Mouse (Mus musculus): ENCODE data around the gene Cirbp. TPM values are rescaled to one million over a fixed set of nuclear protein-coding genes. Genes with fewer than 3 reads are reported as not detected.

Gene Cirbp
- polyA plus RNA-seq (2014; fragmentation: Illumina TruSeq; extraction: RNeasy Lipid Tissue Mini Kit (QIAGEN cat#74804); ENCODE audit: low read depth, low replicate concordance), result 23.0 TPM

GRCm38 (mm10) chr10:80165392-80166128 lies at the start of gene Cirbp:
Gene Cirbp (plus strand): TSS chr10:80165985.

GRCm38 (mm10) chr10:80138553-80139438 lies 27.0 kb upstream of the Cirbp start, which contains the start of gene Atp5d:
Gene Atp5d (plus strand): TSS chr10:80138632.

GRCm38 (mm10) chr10:80140666-80141035 lies 25.1 kb upstream of the Cirbp start, which contains the start of gene Cbarp:
Gene Cbarp (minus strand): TSS chr10:80140835.

GRCm38 (mm10) chr10:80147719-80148601 lies 17.8 kb upstream of the Cirbp start, which contains the start of gene Midn:
Gene Midn (plus strand): TSS chr10:80148272.

GRCm38 (mm10) chr10:80172527-80173292 lies 6.9 kb downstream of the Cirbp start, which contains the start of gene 1600002K03Rik:
Gene 1600002K03Rik (plus strand): TSS chr10:80172944.

GRCm38 (mm10) chr10:80179068-80180051 lies 13.6 kb downstream of the Cirbp start, which contains the start of gene Efna2:
Gene Efna2 (plus strand): TSS chr10:80179482.

Other genes with a start within 250 kb of the Cirbp start
- 0.35 TPM for gene Kiss1r, start 249.0 kb upstream of the Cirbp start, polyA plus RNA-seq (2014; fragmentation: Illumina TruSeq; extraction: RNeasy Lipid Tissue Mini Kit (QIAGEN cat#74804); ENCODE audit: low read depth, low replicate concordance)
- gene R3hdm4, start 244.8 kb upstream of the Cirbp start, polyA plus RNA-seq (2014; fragmentation: Illumina TruSeq; extraction: RNeasy Lipid Tissue Mini Kit (QIAGEN cat#74804); ENCODE audit: low read depth, low replicate concordance), result 21.3 TPM
- gene Arid3a, start 238.9 kb upstream of the Cirbp start, polyA plus RNA-seq (2014; fragmentation: Illumina TruSeq; extraction: RNeasy Lipid Tissue Mini Kit (QIAGEN cat#74804); ENCODE audit: low read depth, low replicate concordance), result 2.5 TPM
- 0.79 TPM for gene Wdr18, start 205.8 kb upstream of the Cirbp start, polyA plus RNA-seq (2014; fragmentation: Illumina TruSeq; extraction: RNeasy Lipid Tissue Mini Kit (QIAGEN cat#74804); ENCODE audit: low read depth, low replicate concordance)
- gene Grin3b, start 195.3 kb upstream of the Cirbp start, polyA plus RNA-seq (2014; fragmentation: Illumina TruSeq; extraction: RNeasy Lipid Tissue Mini Kit (QIAGEN cat#74804); ENCODE audit: low read depth, low replicate concordance), result not detected
- gene Tmem259, start 181.7 kb upstream of the Cirbp start, polyA plus RNA-seq (2014; fragmentation: Illumina TruSeq; extraction: RNeasy Lipid Tissue Mini Kit (QIAGEN cat#74804); ENCODE audit: low read depth, low replicate concordance), result 0.22 TPM
- gene Cnn2, start 177.4 kb upstream of the Cirbp start, polyA plus RNA-seq (2014; fragmentation: Illumina TruSeq; extraction: RNeasy Lipid Tissue Mini Kit (QIAGEN cat#74804); ENCODE audit: low read depth, low replicate concordance), result 4.2 TPM
- gene Abca7, start 169.5 kb upstream of the Cirbp start, polyA plus RNA-seq (2014; fragmentation: Illumina TruSeq; extraction: RNeasy Lipid Tissue Mini Kit (QIAGEN cat#74804); ENCODE audit: low read depth, low replicate concordance), result 0.41 TPM
- gene Arhgap45, start 149.3 kb upstream of the Cirbp start, polyA plus RNA-seq (2014; fragmentation: Illumina TruSeq; extraction: RNeasy Lipid Tissue Mini Kit (QIAGEN cat#74804); ENCODE audit: low read depth, low replicate concordance), result not detected
- gene Polr2e, start 126.2 kb upstream of the Cirbp start, polyA plus RNA-seq (2014; fragmentation: Illumina TruSeq; extraction: RNeasy Lipid Tissue Mini Kit (QIAGEN cat#74804); ENCODE audit: low read depth, low replicate concordance), result 0.63 TPM
- 21.4 TPM for gene Gpx4, start 118.8 kb upstream of the Cirbp start, polyA plus RNA-seq (2014; fragmentation: Illumina TruSeq; extraction: RNeasy Lipid Tissue Mini Kit (QIAGEN cat#74804); ENCODE audit: low read depth, low replicate concordance)
- 1.6 TPM for gene Sbno2, start 60.4 kb upstream of the Cirbp start, polyA plus RNA-seq (2014; fragmentation: Illumina TruSeq; extraction: RNeasy Lipid Tissue Mini Kit (QIAGEN cat#74804); ENCODE audit: low read depth, low replicate concordance)
- 6.7 TPM for gene Stk11, start 50.2 kb upstream of the Cirbp start, polyA plus RNA-seq (2014; fragmentation: Illumina TruSeq; extraction: RNeasy Lipid Tissue Mini Kit (QIAGEN cat#74804); ENCODE audit: low read depth, low replicate concordance)
- 0.50 TPM for gene Atp5d, start 27.4 kb upstream of the Cirbp start, polyA plus RNA-seq (2014; fragmentation: Illumina TruSeq; extraction: RNeasy Lipid Tissue Mini Kit (QIAGEN cat#74804); ENCODE audit: low read depth, low replicate concordance)
- gene Cbarp, start 25.1 kb upstream of the Cirbp start, polyA plus RNA-seq (2014; fragmentation: Illumina TruSeq; extraction: RNeasy Lipid Tissue Mini Kit (QIAGEN cat#74804); ENCODE audit: low read depth, low replicate concordance), result not detected
- gene Midn, start 17.7 kb upstream of the Cirbp start, polyA plus RNA-seq (2014; fragmentation: Illumina TruSeq; extraction: RNeasy Lipid Tissue Mini Kit (QIAGEN cat#74804); ENCODE audit: low read depth, low replicate concordance), result 13.1 TPM
- gene 1600002K03Rik, start 7.0 kb downstream of the Cirbp start, polyA plus RNA-seq (2014; fragmentation: Illumina TruSeq; extraction: RNeasy Lipid Tissue Mini Kit (QIAGEN cat#74804); ENCODE audit: low read depth, low replicate concordance), result not detected
- gene Efna2, start 13.5 kb downstream of the Cirbp start, polyA plus RNA-seq (2014; fragmentation: Illumina TruSeq; extraction: RNeasy Lipid Tissue Mini Kit (QIAGEN cat#74804); ENCODE audit: low read depth, low replicate concordance), result 0.79 TPM
- gene Mum1, start 60.4 kb downstream of the Cirbp start, polyA plus RNA-seq (2014; fragmentation: Illumina TruSeq; extraction: RNeasy Lipid Tissue Mini Kit (QIAGEN cat#74804); ENCODE audit: low read depth, low replicate concordance), result 4.9 TPM
- gene Ndufs7, start 83.1 kb downstream of the Cirbp start, polyA plus RNA-seq (2014; fragmentation: Illumina TruSeq; extraction: RNeasy Lipid Tissue Mini Kit (QIAGEN cat#74804); ENCODE audit: low read depth, low replicate concordance), result 12.8 TPM
- not detected for gene Gamt, start 95.0 kb downstream of the Cirbp start, polyA plus RNA-seq (2014; fragmentation: Illumina TruSeq; extraction: RNeasy Lipid Tissue Mini Kit (QIAGEN cat#74804); ENCODE audit: low read depth, low replicate concordance)
- 27.3 TPM for gene Dazap1, start 95.5 kb downstream of the Cirbp start, polyA plus RNA-seq (2014; fragmentation: Illumina TruSeq; extraction: RNeasy Lipid Tissue Mini Kit (QIAGEN cat#74804); ENCODE audit: low read depth, low replicate concordance)
- 2.1 TPM for gene Rps15, start 126.5 kb downstream of the Cirbp start, polyA plus RNA-seq (2014; fragmentation: Illumina TruSeq; extraction: RNeasy Lipid Tissue Mini Kit (QIAGEN cat#74804); ENCODE audit: low read depth, low replicate concordance)
- gene Apc2, start 130.0 kb downstream of the Cirbp start, polyA plus RNA-seq (2014; fragmentation: Illumina TruSeq; extraction: RNeasy Lipid Tissue Mini Kit (QIAGEN cat#74804); ENCODE audit: low read depth, low replicate concordance), result not detected
- 0.98 TPM for gene 2310011J03Rik, start 154.6 kb downstream of the Cirbp start, polyA plus RNA-seq (2014; fragmentation: Illumina TruSeq; extraction: RNeasy Lipid Tissue Mini Kit (QIAGEN cat#74804); ENCODE audit: low read depth, low replicate concordance)
- not detected for gene Pcsk4, start 163.5 kb downstream of the Cirbp start, polyA plus RNA-seq (2014; fragmentation: Illumina TruSeq; extraction: RNeasy Lipid Tissue Mini Kit (QIAGEN cat#74804); ENCODE audit: low read depth, low replicate concordance)
- gene Reep6, start 164.0 kb downstream of the Cirbp start, polyA plus RNA-seq (2014; fragmentation: Illumina TruSeq; extraction: RNeasy Lipid Tissue Mini Kit (QIAGEN cat#74804); ENCODE audit: low read depth, low replicate concordance), result 0.88 TPM
- gene Adamtsl5, start 182.4 kb downstream of the Cirbp start, polyA plus RNA-seq (2014; fragmentation: Illumina TruSeq; extraction: RNeasy Lipid Tissue Mini Kit (QIAGEN cat#74804); ENCODE audit: low read depth, low replicate concordance), result 0.57 TPM
- not detected for gene Plk5, start 190.5 kb downstream of the Cirbp start, polyA plus RNA-seq (2014; fragmentation: Illumina TruSeq; extraction: RNeasy Lipid Tissue Mini Kit (QIAGEN cat#74804); ENCODE audit: low read depth, low replicate concordance)
- gene Mex3d, start 221.7 kb downstream of the Cirbp start, polyA plus RNA-seq (2014; fragmentation: Illumina TruSeq; extraction: RNeasy Lipid Tissue Mini Kit (QIAGEN cat#74804); ENCODE audit: low read depth, low replicate concordance), result 6.1 TPM
- gene Mbd3, start 233.6 kb downstream of the Cirbp start, polyA plus RNA-seq (2014; fragmentation: Illumina TruSeq; extraction: RNeasy Lipid Tissue Mini Kit (QIAGEN cat#74804); ENCODE audit: low read depth, low replicate concordance), result not detected
- gene Uqcr11, start 240.8 kb downstream of the Cirbp start, polyA plus RNA-seq (2014; fragmentation: Illumina TruSeq; extraction: RNeasy Lipid Tissue Mini Kit (QIAGEN cat#74804); ENCODE audit: low read depth, low replicate concordance), result not detected